Mouse (Mus musculus) CH12.LX (cell line): ENCODE data around the gene Fbxw4. TPM values are rescaled to one million over a fixed set of nuclear protein-coding genes. Genes with fewer than 3 reads are reported as not detected.

ENCODE experiments used
- DNase-seq: peaks from one replicate; pipeline ENCODE4 v3.0.0-alpha.2; 2013; ENCODE audit errors: extremely low read depth
- H3K27ac ChIP-seq: 2 replicates; pipeline ENCODE4 v1.5.1; 2012; ENCODE audit warnings: low read depth, mild to moderate bottlenecking, control low read depth, moderate library complexity; ENCODE audit not compliant: insufficient read depth
- H3K27me3 ChIP-seq: replicated peaks from 2 replicates; pipeline ENCODE3; 2012; ENCODE audit warnings: inconsistent platforms
- H3K36me3 ChIP-seq, 2 experiments: replicated peaks in 1 of 2; 2 replicates each; pipeline versions ENCODE3 to v1.6.1; 2012; ENCODE audit warnings: inconsistent platforms in 1 of 2, low read length in 1 of 2, mild to moderate bottlenecking in 1 of 2, mixed read lengths in 1 of 2, moderate library complexity in 1 of 2; ENCODE audit not compliant: control insufficient read depth in 1 of 2, insufficient read depth in 1 of 2
- H3K4me1 ChIP-seq, 2 experiments: 2 replicates each; pipeline ENCODE4 v1.6.1; 2012; ENCODE audit warnings: inconsistent platforms in 1 of 2, moderate library complexity in 1 of 2; ENCODE audit not compliant: insufficient read depth in 2 of 2, control insufficient read depth in 1 of 2
- H3K4me2 ChIP-seq: 2 replicates; pipeline ENCODE4 v1.6.1; 2012; ENCODE audit warnings: low read depth, mild to moderate bottlenecking, control low read depth; ENCODE audit not compliant: poor library complexity, insufficient read depth, severe bottlenecking
- H3K4me3 ChIP-seq, 3 experiments: fragments of 150-350 bp in 1 of 3; sonication (generic) in 1 of 3; replicated peaks in 1 of 3; 2 replicates each; pipeline versions ENCODE3 to v1.5.1; 2011 to 2012; ENCODE audit warnings: low read depth in 2 of 3, low read length in 2 of 3, mild to moderate bottlenecking in 2 of 3, moderate library complexity in 2 of 3, control low read depth in 1 of 3, improper control_type of control experiment in 1 of 3, inconsistent platforms in 1 of 3, mixed read lengths in 1 of 3; ENCODE audit not compliant: poor library complexity in 1 of 3
- H3K79me2 ChIP-seq: replicated peaks from 2 replicates; pipeline ENCODE4 v1.6.1; 2012; ENCODE audit warnings: mild to moderate bottlenecking, moderate library complexity; ENCODE audit not compliant: control insufficient read depth, poor library complexity, insufficient read depth, severe bottlenecking; ENCODE audit errors: extremely low read depth
- H3K9ac ChIP-seq: 2 replicates; pipeline ENCODE4 v1.6.1; 2012; ENCODE audit warnings: low read depth, mild to moderate bottlenecking, control low read depth, moderate library complexity; ENCODE audit not compliant: insufficient read depth
- H3K9me3 ChIP-seq: replicated peaks from 2 replicates; pipeline ENCODE3; 2012; ENCODE audit warnings: low read length, inconsistent platforms, mixed read lengths
- CHD1 ChIP-seq: IDR thresholded peaks from 2 replicates; pipeline ENCODE4 v1.6.1; 2012; ENCODE audit warnings: low read depth, low read length, improper control_type of control experiment, inconsistent platforms
- CHD2 ChIP-seq: IDR thresholded peaks from 2 replicates; pipeline ENCODE4 v1.6.1; 2011; ENCODE audit warnings: low read length, improper control_type of control experiment
- EP300 ChIP-seq: IDR thresholded peaks from 2 replicates; pipeline ENCODE4 v1.6.1; 2011; ENCODE audit warnings: low read length, improper control_type of control experiment
- ETS1 ChIP-seq: conservative IDR thresholded peaks from 2 replicates; pipeline ENCODE4 v1.6.1; 2012; ENCODE audit warnings: low read depth, mild to moderate bottlenecking, inconsistent platforms, low read length, improper control_type of control experiment, moderate library complexity
- GABPA ChIP-seq: IDR thresholded peaks from 2 replicates; pipeline ENCODE4 v1.6.1; 2012; ENCODE audit warnings: low read depth, low read length, improper control_type of control experiment, inconsistent platforms; ENCODE audit not compliant: insufficient replicate concordance
- MAFK ChIP-seq: IDR thresholded peaks from 2 replicates; pipeline ENCODE4 v1.6.1; 2011; ENCODE audit warnings: low read length, improper control_type of control experiment; ENCODE audit not compliant: insufficient replicate concordance
- PAX5 ChIP-seq: IDR thresholded peaks from 2 replicates; pipeline ENCODE4 v1.6.1; 2012; ENCODE audit warnings: low read length, inconsistent platforms, mixed read lengths
- POLR2A ChIP-seq: IDR thresholded peaks from 2 replicates; pipeline ENCODE4 v1.6.1; 2011; ENCODE audit warnings: low read depth, mild to moderate bottlenecking, improper control_type of control experiment, low read length
- POLR2AphosphoS2 ChIP-seq: IDR thresholded peaks from 2 replicates; pipeline ENCODE4 v1.6.1; 2011; ENCODE audit warnings: low read depth, low read length, improper control_type of control experiment
- RCOR1 ChIP-seq: conservative IDR thresholded peaks from 2 replicates; pipeline ENCODE4 v1.6.1; 2012; ENCODE audit warnings: low read depth, mild to moderate bottlenecking, inconsistent platforms, low read length, improper control_type of control experiment
- SIN3A ChIP-seq: IDR thresholded peaks from 2 replicates; pipeline ENCODE4 v1.6.1; 2012; ENCODE audit warnings: low read length, improper control_type of control experiment, inconsistent platforms
- TBP ChIP-seq: conservative IDR thresholded peaks from 2 replicates; pipeline ENCODE4 v1.6.1; 2011; ENCODE audit warnings: low read depth, low read length, improper control_type of control experiment
- TCF12 ChIP-seq: IDR thresholded peaks from 2 replicates; pipeline ENCODE4 v1.6.1; 2014; ENCODE audit warnings: low read depth, mild to moderate bottlenecking, inconsistent platforms, low read length, improper control_type of control experiment
- UBTF ChIP-seq: IDR thresholded peaks from 2 replicates; pipeline ENCODE4 v1.6.1; 2012; ENCODE audit warnings: low read depth, mild to moderate bottlenecking, inconsistent platforms, low read length, improper control_type of control experiment, moderate library complexity
- USF2 ChIP-seq: conservative IDR thresholded peaks from 2 replicates; pipeline ENCODE4 v1.6.1; 2011; ENCODE audit warnings: low read depth, low read length, improper control_type of control experiment
- ZC3H11A ChIP-seq: IDR thresholded peaks from 2 replicates; pipeline ENCODE4 v1.6.1; 2012; ENCODE audit warnings: low read depth, mild to moderate bottlenecking, inconsistent platforms, low read length, improper control_type of control experiment
- ZKSCAN1 ChIP-seq: IDR thresholded peaks from 2 replicates; pipeline ENCODE4 v1.6.1; 2012; ENCODE audit warnings: low read depth, inconsistent platforms, low read length, improper control_type of control experiment, borderline replicate concordance
- ZMIZ1 ChIP-seq: IDR thresholded peaks from 2 replicates; pipeline ENCODE4 v1.6.1; 2012; ENCODE audit warnings: low read depth, mild to moderate bottlenecking, inconsistent platforms, low read length, improper control_type of control experiment
- dilution Hi-C: fragments of 300-500 bp; cut with MboI; formaldehyde crosslinking; loops from 2 replicates; pipeline ENCODE4 v1.14.3; 2020; ENCODE audit warnings: low sequenced_read_pairs; ENCODE audit not compliant: extremely low pct_unique_long_range_greater_than_20kb, extremely low pct_ligation_motif_present
- in situ Hi-C: fragments of 300-500 bp; cut with MboI; formaldehyde crosslinking; loops from 3 replicates; pipeline ENCODE4 v1.14.3; 2019; ENCODE audit warnings: low sequenced_read_pairs, low pct_ligation_motif_present, low pct_unique_long_range_greater_than_20kb, mixed read lengths
- polyA plus RNA-seq: library from polyadenylated mRNA; unstranded; fragments of >175 nt; gene quantifications from 2 replicates; pipeline ENCODE4 v1.2.1, GENCODE M21; 2012; ENCODE audit warnings: low read depth; ENCODE audit not compliant: insufficient read length
- total RNA-seq, 2 experiments: library from RNA; depleted of rRNA; stranded (reverse); fragments of 300-350 nt in 1 of 2; fragments of >200 nt in 1 of 2; gene quantifications; 2 replicates each; pipeline ENCODE4 v1.2.3; 2012 to 2014

The Fbxw4 gene
- total and polyA plus RNA-seq, 3 experiments = 4.5 to 8.6 (median 7.5) TPM

DNA sequence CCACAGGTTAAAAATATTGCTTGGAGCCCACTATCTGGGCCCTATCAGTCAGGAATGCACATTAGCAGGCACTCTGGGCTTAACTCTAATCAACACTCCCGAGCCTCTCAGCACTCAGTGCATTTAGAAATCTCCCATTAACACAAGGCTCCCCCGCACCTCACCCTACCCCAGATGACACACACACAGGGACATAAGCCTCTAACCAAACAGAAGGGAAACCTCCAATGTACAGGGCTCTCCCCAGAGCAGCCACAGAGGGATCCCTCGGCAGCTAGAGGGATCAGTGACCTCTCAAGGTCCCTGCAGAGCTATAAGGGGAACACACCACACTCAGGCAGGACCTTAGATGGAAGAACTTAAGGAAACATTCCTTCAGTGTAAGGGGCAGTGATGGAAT lies 28.5 kb downstream of the Fbxw4 start:
- Histone ChIP-seq H3K36me3 (peaks cover 0 to 20% of the 10 kb centered on the region in 2 experiments), H3K4me2 (no peak overlapping the region), H3K4me1 (peaks cover 2 to 22% of the 10 kb centered on the region in 2 experiments; a peak in 2 of 4 replicates), H3K79me2 (no peaks in the 10 kb centered on the region), H3K27ac (no peak overlapping the region), H3K9me3 (no peaks in the 10 kb centered on the region), H3K9ac (no peak overlapping the region), H3K27me3 (no peaks in the 10 kb centered on the region), H3K4me3 (no peak overlapping the region)
- in situ Hi-C loops (no loop called here), dilution Hi-C loops (no loop called here)
- TF ChIP-seq RCOR1 = no peak
- no peak for TF ChIP-seq MAFK
- no peak for TF ChIP-seq SIN3A
- no peak for TF ChIP-seq POLR2A
- TF ChIP-seq CHD2 = no peak
- no peak for TF ChIP-seq TBP
- TF ChIP-seq ZKSCAN1 = no peak
- DNase-seq = no peak

DNA sequence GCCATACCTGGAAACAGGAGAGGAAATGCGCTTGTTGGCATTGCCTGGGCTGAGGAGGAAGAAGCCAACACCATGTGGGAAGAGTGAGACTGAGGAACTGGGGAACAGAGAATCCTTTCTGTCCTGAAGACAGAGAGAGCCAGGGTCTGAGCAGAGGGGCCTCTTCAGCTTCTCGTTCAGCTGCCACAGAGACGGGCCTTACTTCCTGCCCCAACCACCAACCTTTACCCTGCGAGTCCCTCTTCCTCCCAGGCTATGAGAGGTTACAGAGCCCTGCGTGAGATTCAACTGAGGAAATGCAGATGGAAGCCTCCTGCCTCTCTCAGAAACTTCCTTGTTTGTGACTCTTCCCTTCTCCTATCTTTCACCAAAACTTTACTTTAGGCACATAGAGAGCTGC lies 29.2 kb downstream of the Fbxw4 start:
- Histone ChIP-seq H3K9ac (no peak overlapping the region), H3K9me3 (no peaks in the 10 kb centered on the region), H3K4me2 (no peak overlapping the region), H3K79me2 (no peaks in the 10 kb centered on the region)
- dilution Hi-C loops = no loop called here
- in situ Hi-C loops = no loop called here
- TF ChIP-seq EP300 (no peak), PAX5 (no peak), ETS1 (no peak), USF2 (no peak), POLR2AphosphoS2 (no peak), GABPA (no peak), ZMIZ1 (no peak), UBTF (no peak), POLR2A (no peak), TCF12 (no peak), ZC3H11A (no peak), CHD1 (no peak)
- TF ChIP-seq, all 38 proteins: peak for 0
- H3K27ac ChIP-seq = no peak overlapping the region
- H3K4me1 ChIP-seq = peaks cover 2 to 22% of the 10 kb centered on the region in 2 experiments; a peak in 2 of 4 replicates
- no peaks in the 10 kb centered on the region for H3K27me3 ChIP-seq
- H3K4me3 ChIP-seq = no peak overlapping the region
- H3K36me3 ChIP-seq = peaks cover 0 to 16% of the 10 kb centered on the region in 2 experiments
- DNase-seq = peak; percentile 27
